Mouse (Mus musculus) forebrain, embryonic 16.5 days (tissue): ENCODE results near the gene Slc7a1. TPM values are rescaled to one million over a fixed set of nuclear protein-coding genes. Genes with fewer than 3 reads are reported as not detected.

ENCODE experiments used
- ATAC-seq: fragments of 200-750 bp; cut with Nextera tagmentation; 2 replicates; pipeline ENCODE4 v1.8.0; 2017; ENCODE audit warnings: mild to moderate bottlenecking, moderate library complexity
- H3K27ac ChIP-seq: fragments of 300-500 bp; sonication (generic); 2 replicates; pipeline ENCODE4 v1.5.1; 2014; ENCODE audit warnings: low read length, control low read depth
- H3K27me3 ChIP-seq: fragments of 300-500 bp; sonication (generic); replicated peaks from 2 replicates; pipeline ENCODE4 v1.6.1; 2014; ENCODE audit warnings: low read length; ENCODE audit not compliant: control insufficient read depth, insufficient read depth
- H3K36me3 ChIP-seq: fragments of 300-500 bp; sonication (generic); 2 replicates; pipeline ENCODE4 v1.6.1; 2014; ENCODE audit not compliant: control insufficient read depth, insufficient read depth
- H3K4me1 ChIP-seq: fragments of 300-500 bp; sonication (generic); replicated peaks from 2 replicates; pipeline ENCODE4 v1.6.1; 2014; ENCODE audit warnings: low read length; ENCODE audit not compliant: control insufficient read depth, insufficient read depth
- H3K4me2 ChIP-seq: fragments of 300-500 bp; sonication (generic); 2 replicates; pipeline ENCODE4 v1.6.1; 2014; ENCODE audit warnings: mild to moderate bottlenecking, low read length, control low read depth
- H3K4me3 ChIP-seq: fragments of 300-500 bp; sonication (generic); replicated peaks from 2 replicates; pipeline ENCODE4 v1.5.1; 2014; ENCODE audit warnings: mild to moderate bottlenecking, low read length, control low read depth
- H3K9ac ChIP-seq: fragments of 300-500 bp; sonication (generic); replicated peaks from 2 replicates; pipeline ENCODE4 v1.6.1; 2014; ENCODE audit warnings: low read depth, low read length, control low read depth
- H3K9me3 ChIP-seq: fragments of 300-500 bp; sonication (generic); 2 replicates; pipeline ENCODE4 v1.6.1; 2016; ENCODE audit warnings: low read length; ENCODE audit not compliant: control insufficient read depth
- WGBS: fragments of 180-500 bp; shearing (Covaris S2); extraction: QIAGEN DNeasy Blood & Tissue Kit; methylation state at CpG from one replicate; pipeline ENCODE4 v1.1.7; 2014; 5-methylcytosine and 5-hydroxymethylcytosine counted together
- polyA plus RNA-seq: library from polyadenylated mRNA; unstranded; fragments of >200 nt; fragmentation: Nextera tagmentation; extraction: Ambion mirVana; gene quantifications from 2 replicates; pipeline ENCODE4 v1.2.1, GENCODE M21; 2015

Slc7a1 gene
- polyA plus RNA-seq, 1 experiment from 2014 or later = 42.6 TPM

GRCm38 (mm10) chr5:148289951-148290350, 109.8 kb downstream of the Slc7a1 start:
- H3K4me3 ChIP-seq = no peak overlapping the region

GRCm38 (mm10) chr5:148288804-148289203, 110.9 kb downstream of the Slc7a1 start:
- Histone ChIP-seq H3K4me1 (peaks cover 5% of the 10 kb centered on the region), H3K4me3 (no peak overlapping the region), H3K9me3 (no peaks in the 10 kb centered on the region), H3K9ac (no peak overlapping the region), H3K4me2 (no peak overlapping the region), H3K27ac (no peak overlapping the region), H3K36me3 (peaks cover 5% of the 10 kb centered on the region; the same call in 1 of the 2 replicates), H3K27me3 (no peaks in the 10 kb centered on the region)
- WGBS = 73% methylated on average over 18 of the region's 18 CpGs
- no peak for ATAC-seq

More at GRCm38 (mm10) chr5:148289951-148290350, 109.8 kb downstream of the Slc7a1 start:
- H3K27me3 ChIP-seq = no peaks in the 10 kb centered on the region
- no peak overlapping the region for H3K9ac ChIP-seq
- H3K9me3 ChIP-seq = no peaks in the 10 kb centered on the region
- H3K4me1 ChIP-seq = peaks cover 5% of the 10 kb centered on the region
- WGBS = 15% methylated on average over 7 of the region's 7 CpGs
- H3K36me3 ChIP-seq = peaks cover 5% of the 10 kb centered on the region; the same call in 1 of the 2 replicates
- no peak overlapping the region for H3K4me2 ChIP-seq
- ATAC-seq = peak; percentile 58; the same call in 1 of the 2 replicates
- no peak overlapping the region for H3K27ac ChIP-seq

- Histone ChIP-seq H3K4me2 (no peak overlapping the region), H3K27me3 (no peaks in the 10 kb centered on the region), H3K4me3 (no peak overlapping the region), H3K4me1 (peaks cover 5% of the 10 kb centered on the region), H3K9me3 (no peaks in the 10 kb centered on the region), H3K9ac (no peak overlapping the region), H3K36me3 (peaks cover 5% of the 10 kb centered on the region; the same call in 1 of the 2 replicates), H3K27ac (no peak overlapping the region)
- WGBS = 89% methylated on average over 5 of the region's 5 CpGs
- ATAC-seq = no peak
Observed at GRCm38 (mm10) chr5:148287529-148287928, 112.2 kb downstream of the Slc7a1 start.

GRCm38 (mm10) chr5:148283584-148283983, 116.1 kb downstream of the Slc7a1 start:
- ATAC-seq = no peak
- no peak overlapping the region for H3K9ac ChIP-seq

GRCm38 (mm10) chr5:148283177-148283576, 116.5 kb downstream of the Slc7a1 start:
- 65% methylated on average over 2 of the region's 2 CpGs for WGBS
- no peaks in the 10 kb centered on the region for H3K4me1 ChIP-seq
- ATAC-seq = no peak
- H3K9me3 ChIP-seq = no peaks in the 10 kb centered on the region
- H3K36me3 ChIP-seq = no peaks in the 10 kb centered on the region
- no peak overlapping the region for H3K9ac ChIP-seq
- no peak overlapping the region for H3K4me3 ChIP-seq
- H3K27ac ChIP-seq = no peak overlapping the region
- H3K4me2 ChIP-seq = no peak overlapping the region
- no peaks in the 10 kb centered on the region; the same call in 1 of the 2 replicates for H3K27me3 ChIP-seq

More at GRCm38 (mm10) chr5:148283584-148283983, 116.1 kb downstream of the Slc7a1 start:
- no peaks in the 10 kb centered on the region for H3K9me3 ChIP-seq
- H3K4me2 ChIP-seq = no peak overlapping the region
- no peaks in the 10 kb centered on the region; the same call in 1 of the 2 replicates for H3K27me3 ChIP-seq
- 83% methylated on average over 3 of the region's 3 CpGs for WGBS
- no peaks in the 10 kb centered on the region for H3K4me1 ChIP-seq
- H3K36me3 ChIP-seq = no peaks in the 10 kb centered on the region
- no peak overlapping the region for H3K27ac ChIP-seq
- no peak overlapping the region for H3K4me3 ChIP-seq

GRCm38 (mm10) chr5:148282631-148283030, 117.1 kb downstream of the Slc7a1 start:
- no peak for ATAC-seq
- Histone ChIP-seq H3K27me3 (no peaks in the 10 kb centered on the region; the same call in 1 of the 2 replicates), H3K4me3 (no peak overlapping the region), H3K4me1 (no peaks in the 10 kb centered on the region), H3K9ac (no peak overlapping the region), H3K4me2 (no peak overlapping the region), H3K36me3 (no peaks in the 10 kb centered on the region), H3K27ac (no peak overlapping the region), H3K9me3 (no peaks in the 10 kb centered on the region)
- WGBS = 94% methylated on average over 5 of the region's 5 CpGs

- Histone ChIP-seq H3K4me3 (no peak overlapping the region), H3K9me3 (no peaks in the 10 kb centered on the region), H3K36me3 (no peaks in the 10 kb centered on the region), H3K27ac (no peak overlapping the region), H3K4me1 (no peaks in the 10 kb centered on the region), H3K9ac (no peak overlapping the region), H3K27me3 (no peaks in the 10 kb centered on the region; the same call in 1 of the 2 replicates), H3K4me2 (no peak overlapping the region)
- ATAC-seq = no peak
- WGBS = 77% methylated on average over 6 of the region's 6 CpGs
Observed at GRCm38 (mm10) chr5:148282093-148282492, 117.6 kb downstream of the Slc7a1 start.

GRCm38 (mm10) chr5:148280321-148280720, 119.4 kb downstream of the Slc7a1 start:
- H3K4me1 ChIP-seq = no peaks in the 10 kb centered on the region
- H3K36me3 ChIP-seq = no peaks in the 10 kb centered on the region
- no peak for ATAC-seq
- 90% methylated on average over 5 of the region's 5 CpGs for WGBS
- no peaks in the 10 kb centered on the region; the same call in 1 of the 2 replicates for H3K27me3 ChIP-seq
- H3K9me3 ChIP-seq = no peaks in the 10 kb centered on the region
- H3K4me2 ChIP-seq = no peak overlapping the region
- H3K9ac ChIP-seq = no peak overlapping the region
- H3K4me3 ChIP-seq = no peak overlapping the region
- no peak overlapping the region for H3K27ac ChIP-seq

GRCm38 (mm10) chr5:148278233-148278632, 121.5 kb downstream of the Slc7a1 start:
- Histone ChIP-seq H3K4me1 (no peaks in the 10 kb centered on the region), H3K36me3 (no peaks in the 10 kb centered on the region), H3K9me3 (no peaks in the 10 kb centered on the region), H3K27me3 (no peaks in the 10 kb centered on the region; the same call in 1 of the 2 replicates), H3K4me2 (no peak overlapping the region), H3K9ac (no peak overlapping the region), H3K4me3 (no peak overlapping the region), H3K27ac (no peak overlapping the region)
- no peak for ATAC-seq
- WGBS = 81% methylated on average over 8 of the region's 8 CpGs
